Mouse (Mus musculus) NIH3T3 (cell line): ENCODE data around the gene Sparc.

Source experiments
- DNase-seq: peaks from one replicate; pipeline ENCODE4 v3.0.0-alpha.2; 2012; ENCODE audit warnings: low read depth

Gene Sparc

GRCm38 (mm10) chr11:55405601-55406469 is 17.1 kb downstream of the Sparc start:
- no peak for DNase-seq

- DNase-seq, result no peak
These were observed 18.1 kb downstream of the Sparc start for GRCm38 (mm10) chr11:55404659-55405457.

GRCm38 (mm10) chr11:55400863-55401262 is 22.1 kb downstream of the Sparc start:
- DNase-seq, result no peak

- DNase-seq, result no peak
These were observed 24.6 kb downstream of the Sparc start for GRCm38 (mm10) chr11:55398371-55398770.

- DNase-seq, result no peak
These were observed 25.5 kb downstream of the Sparc start for GRCm38 (mm10) chr11:55397441-55397840.

- no peak for DNase-seq
These were observed 25.9 kb downstream of the Sparc start for GRCm38 (mm10) chr11:55397036-55397435.

- DNase-seq, result no peak
These were observed 27.8 kb downstream of the Sparc start for GRCm38 (mm10) chr11:55395073-55395642.

GRCm38 (mm10) chr11:55394592-55394991 is 28.4 kb downstream of the Sparc start:
- DNase-seq, result no peak

- no peak for DNase-seq
These were observed 30.5 kb downstream of the Sparc start for GRCm38 (mm10) chr11:55392474-55392873.

- peak; percentile 93 for DNase-seq
These were observed 33.2 kb downstream of the Sparc start for GRCm38 (mm10) chr11:55389778-55390177.

GRCm38 (mm10) chr11:55387576-55387975 is 35.4 kb downstream of the Sparc start:
- no peak for DNase-seq

GRCm38 (mm10) chr11:55386424-55387063 is 36.4 kb downstream of the Sparc start:
- peak; percentile 95 for DNase-seq

- DNase-seq, result peak; percentile 58
These were observed 39.4 kb downstream of the Sparc start for GRCm38 (mm10) chr11:55383463-55384045.

GRCm38 (mm10) chr11:55380908-55381307 is 42.1 kb downstream of the Sparc start:
- DNase-seq, result peak; percentile 36

- peak; percentile 92 for DNase-seq
These were observed 44.6 kb downstream of the Sparc start for GRCm38 (mm10) chr11:55378371-55378770.

GRCm38 (mm10) chr11:55373838-55374237 is 49.1 kb downstream of the Sparc start:
- DNase-seq, result no peak

GRCm38 (mm10) chr11:55373373-55373772 is 49.6 kb downstream of the Sparc start:
- no peak for DNase-seq

GRCm38 (mm10) chr11:55372001-55372400 is 51.0 kb downstream of the Sparc start:
- no peak for DNase-seq

- DNase-seq, result no peak
These were observed 53.9 kb downstream of the Sparc start for GRCm38 (mm10) chr11:55369093-55369471.

- no peak for DNase-seq
These were observed 54.4 kb downstream of the Sparc start for GRCm38 (mm10) chr11:55368388-55369092.

GRCm38 (mm10) chr11:55367783-55368182 is 55.2 kb downstream of the Sparc start:
- no peak for DNase-seq
